Mouse (Mus musculus) intestine, postnatal 0 days (tissue): ENCODE data around the gene Stat5b. TPM values are rescaled to one million over a fixed set of nuclear protein-coding genes. Genes with fewer than 3 reads are reported as not detected.

Source experiments
- ATAC-seq: fragments of 200-750 bp; cut with Nextera tagmentation; 2 replicates; pipeline ENCODE4 v1.8.0; 2017; ENCODE audit warnings: mild to moderate bottlenecking, moderate TSS enrichment, moderate library complexity
- H3K27ac ChIP-seq: fragments of 300-500 bp; sonication (generic); 2 replicates; pipeline ENCODE4 v1.5.1; 2014; ENCODE audit warnings: mild to moderate bottlenecking, low read depth, low read length, moderate library complexity
- H3K27me3 ChIP-seq: fragments of 300-500 bp; sonication (generic); replicated peaks from 2 replicates; pipeline ENCODE4 v1.6.1; 2014; ENCODE audit warnings: low read length, mixed read lengths; ENCODE audit not compliant: control insufficient read depth, insufficient read depth
- H3K36me3 ChIP-seq: fragments of 300-500 bp; sonication (generic); 2 replicates; pipeline ENCODE4 v1.6.1; 2014; ENCODE audit warnings: mild to moderate bottlenecking, moderate library complexity; ENCODE audit not compliant: control insufficient read depth, insufficient read depth
- H3K4me1 ChIP-seq: fragments of 300-500 bp; sonication (generic); replicated peaks from 2 replicates; pipeline ENCODE4 v1.6.1; 2014; ENCODE audit warnings: antibody characterized with exemption, low read length, mixed read lengths; ENCODE audit not compliant: control insufficient read depth, insufficient read depth
- H3K4me2 ChIP-seq: fragments of 300-500 bp; sonication (generic); replicated peaks from 2 replicates; pipeline ENCODE4 v1.6.1; 2014; ENCODE audit warnings: low read depth, mild to moderate bottlenecking, moderate library complexity
- H3K4me3 ChIP-seq: fragments of 300-500 bp; sonication (generic); 2 replicates; pipeline ENCODE4 v1.5.1; 2014; ENCODE audit warnings: low read depth, low read length
- H3K9ac ChIP-seq: fragments of 300-500 bp; sonication (generic); 2 replicates; pipeline ENCODE4 v1.6.1; 2014; ENCODE audit warnings: mild to moderate bottlenecking, low read depth, low read length
- H3K9me3 ChIP-seq: fragments of 300-500 bp; sonication (generic); 2 replicates; pipeline ENCODE4 v1.6.1; 2016; ENCODE audit warnings: mixed run types; ENCODE audit not compliant: control insufficient read depth
- CTCF ChIP-seq: sonication (generic); IDR thresholded peaks from 2 replicates; pipeline ENCODE4 v1.5.1; 2016; ENCODE audit warnings: low read depth, mild to moderate bottlenecking, control low read depth, antibody characterized with exemption, moderate library complexity
- WGBS: fragments of 180-500 bp; shearing (Covaris S2); extraction: QIAGEN DNeasy Blood & Tissue Kit; methylation state at CpG from one replicate; pipeline ENCODE4 v1.1.7; 2014; 5-methylcytosine and 5-hydroxymethylcytosine counted together
- polyA plus RNA-seq: library from polyadenylated mRNA; unstranded; fragments of >200 nt; fragmentation: Nextera tagmentation; extraction: Ambion mirVana; gene quantifications from 2 replicates; pipeline ENCODE4 v1.2.1, GENCODE M21; 2015

Gene Stat5b
- polyA plus RNA-seq, 1 experiment from 2014 or later, result 13.0 TPM

DNA sequence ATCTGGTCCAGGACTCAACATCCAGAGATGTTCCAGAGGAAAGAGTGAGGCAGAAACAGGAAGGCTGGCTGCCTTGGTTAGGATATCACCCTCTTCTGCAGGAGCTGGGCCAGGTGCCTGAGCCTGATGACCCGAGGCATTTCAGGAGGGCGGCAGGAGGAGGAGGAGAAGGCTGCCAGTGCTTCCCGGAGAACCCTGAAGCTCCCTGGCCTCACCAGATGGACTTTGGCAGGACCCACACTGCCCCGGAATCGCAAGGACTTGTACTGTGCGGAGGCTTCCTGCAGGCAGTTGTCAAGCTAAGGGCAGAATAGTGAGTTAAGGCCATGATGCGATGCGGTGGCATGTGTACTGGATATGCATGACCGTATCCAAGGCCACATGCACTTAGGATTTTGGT, 83.8 kb downstream of the Stat5b start:
- H3K4me1 ChIP-seq, result no peaks in the 10 kb centered on the region
- TF ChIP-seq CTCF, result no peak
- no peak overlapping the region for H3K9ac ChIP-seq
- no peak overlapping the region for H3K4me2 ChIP-seq
- no peaks in the 10 kb centered on the region for H3K36me3 ChIP-seq
- H3K27ac ChIP-seq, result no peak overlapping the region
- no peak for ATAC-seq
- WGBS, result 79% methylated on average over 9 of the region's 9 CpGs
- H3K9me3 ChIP-seq, result no peaks in the 10 kb centered on the region
- no peaks in the 10 kb centered on the region for H3K27me3 ChIP-seq
- H3K4me3 ChIP-seq, result no peak overlapping the region

DNA sequence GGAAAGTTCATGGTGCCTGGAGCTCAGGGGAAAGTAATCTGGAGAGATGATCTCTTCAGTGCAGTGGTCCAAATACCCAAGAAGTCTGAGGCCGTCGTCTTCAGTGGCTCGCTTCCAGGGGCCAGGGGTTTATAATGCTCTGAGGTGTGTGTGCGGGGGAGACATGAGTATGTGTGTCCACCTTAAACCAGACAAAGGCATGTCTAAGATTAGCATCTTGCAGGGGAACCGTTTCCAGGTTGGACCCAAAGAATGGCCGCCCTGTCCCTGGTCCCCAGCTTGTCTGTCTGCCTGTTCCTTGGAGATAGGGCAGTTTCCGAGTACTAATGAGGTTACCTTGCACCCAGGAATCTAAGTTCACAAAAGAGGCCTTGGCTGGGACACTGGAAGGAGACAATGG, 87.7 kb downstream of the Stat5b start, which contains the start of gene Hcrt:
Gene Hcrt, minus strand, starts transcription at position 101 of the 400 bp plus-strand sequence.
- no peaks in the 10 kb centered on the region for H3K9me3 ChIP-seq
- H3K4me1 ChIP-seq, result no peaks in the 10 kb centered on the region; the same call in 1 of the 2 replicates
- peak within 1 kb of the TSS; percentile 76 for H3K4me2 ChIP-seq
- H3K9ac ChIP-seq, result peak within 1 kb of the TSS; percentile 38
- no peak within 1 kb of the TSS for H3K27ac ChIP-seq
- TF ChIP-seq CTCF, result no peak
- H3K4me3 ChIP-seq, result peak within 1 kb of the TSS; percentile 47
- H3K27me3 ChIP-seq, result peaks cover 22% of the 10 kb centered on the region
- no peak for ATAC-seq
- 91% methylated on average over 7 of the region's 7 CpGs for WGBS
- H3K36me3 ChIP-seq, result no peaks in the 10 kb centered on the region

DNA sequence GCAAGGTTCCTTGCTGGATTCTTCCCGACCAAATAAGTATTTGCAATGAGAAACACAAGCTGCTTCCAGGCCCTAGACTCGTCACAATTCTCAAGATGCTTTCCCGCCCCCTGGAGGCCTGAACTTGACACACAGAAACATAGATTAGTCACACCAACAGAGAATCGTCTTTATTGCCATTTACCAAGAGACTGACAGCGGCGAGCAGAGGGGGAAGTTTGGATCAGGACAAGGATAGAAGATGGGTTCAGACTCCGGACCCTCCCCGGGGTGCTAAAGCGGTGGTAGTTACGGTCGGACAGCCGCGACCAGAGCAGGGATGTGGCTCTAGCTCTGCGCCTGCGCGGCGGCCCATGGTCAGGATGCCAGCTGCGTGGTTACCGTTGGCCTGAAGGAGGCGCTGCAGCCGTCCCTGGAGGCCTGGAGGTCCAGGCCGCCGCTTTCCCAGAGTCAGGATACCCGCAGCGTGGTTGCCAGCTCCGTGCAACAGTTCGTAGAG, 88.9 kb downstream of the Stat5b start:
- Histone ChIP-seq H3K4me1 (no peaks in the 10 kb centered on the region; the same call in 1 of the 2 replicates), H3K4me2 (peak overlapping the region; percentile 76), H3K9ac (peak overlapping the region; percentile 38), H3K4me3 (peak overlapping the region; percentile 47), H3K27me3 (peaks cover 25% of the 10 kb centered on the region), H3K36me3 (no peaks in the 10 kb centered on the region), H3K9me3 (no peaks in the 10 kb centered on the region), H3K27ac (no peak overlapping the region)
- peak; percentile 64 for ATAC-seq
- WGBS, result under 1% methylated on average over 27 of the region's 27 CpGs
- peak; percentile 79 for TF ChIP-seq CTCF

DNA sequence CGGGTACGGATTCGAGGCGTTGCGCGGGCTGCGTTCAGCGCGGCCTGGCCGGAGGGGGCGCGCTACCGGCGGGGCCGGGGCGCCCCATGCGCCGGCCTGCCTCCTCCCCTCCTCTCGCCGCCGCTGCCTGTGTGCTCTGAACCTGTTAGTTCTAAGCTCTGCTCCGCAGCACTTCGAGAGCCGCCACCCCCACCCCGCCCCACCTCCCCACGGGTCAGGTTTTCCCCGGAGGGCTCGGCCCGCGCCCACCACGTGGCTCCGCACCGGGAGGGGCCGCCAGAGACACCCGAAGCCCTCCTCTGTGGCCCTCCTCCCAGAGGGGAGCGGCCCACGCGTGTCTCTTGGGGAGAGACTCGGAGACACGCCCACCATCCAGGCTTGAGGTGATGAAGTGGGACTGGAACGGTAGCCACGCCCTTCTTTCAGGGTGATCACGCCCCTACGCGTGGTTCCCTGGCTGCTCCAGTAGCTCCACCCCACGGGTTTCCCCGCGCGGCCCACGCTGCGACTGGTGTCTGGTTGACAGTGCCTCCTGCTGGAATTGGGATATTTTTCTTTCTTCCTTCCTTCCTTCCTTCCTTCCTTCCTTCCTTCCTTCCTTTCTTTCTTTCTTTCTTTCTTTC, 90.8 kb downstream of the Stat5b start, which contains the start of gene Kcnh4:
Gene Kcnh4, minus strand, starts transcription at position 332 of the 623 bp plus-strand sequence.
- Histone ChIP-seq H3K9ac (no peak within 1 kb of the TSS), H3K4me1 (no peaks in the 10 kb centered on the region; the same call in 1 of the 2 replicates), H3K36me3 (no peaks in the 10 kb centered on the region), H3K4me2 (peak within 1 kb of the TSS; percentile 64), H3K4me3 (peak within 1 kb of the TSS; percentile 32), H3K9me3 (no peaks in the 10 kb centered on the region), H3K27me3 (peaks cover 29% of the 10 kb centered on the region), H3K27ac (no peak within 1 kb of the TSS)
- ATAC-seq, result peak; percentile 37; the same call in 1 of the 2 replicates
- WGBS, result 1% methylated on average over 50 of the region's 51 CpGs
- TF ChIP-seq CTCF, result peak; percentile 49

DNA sequence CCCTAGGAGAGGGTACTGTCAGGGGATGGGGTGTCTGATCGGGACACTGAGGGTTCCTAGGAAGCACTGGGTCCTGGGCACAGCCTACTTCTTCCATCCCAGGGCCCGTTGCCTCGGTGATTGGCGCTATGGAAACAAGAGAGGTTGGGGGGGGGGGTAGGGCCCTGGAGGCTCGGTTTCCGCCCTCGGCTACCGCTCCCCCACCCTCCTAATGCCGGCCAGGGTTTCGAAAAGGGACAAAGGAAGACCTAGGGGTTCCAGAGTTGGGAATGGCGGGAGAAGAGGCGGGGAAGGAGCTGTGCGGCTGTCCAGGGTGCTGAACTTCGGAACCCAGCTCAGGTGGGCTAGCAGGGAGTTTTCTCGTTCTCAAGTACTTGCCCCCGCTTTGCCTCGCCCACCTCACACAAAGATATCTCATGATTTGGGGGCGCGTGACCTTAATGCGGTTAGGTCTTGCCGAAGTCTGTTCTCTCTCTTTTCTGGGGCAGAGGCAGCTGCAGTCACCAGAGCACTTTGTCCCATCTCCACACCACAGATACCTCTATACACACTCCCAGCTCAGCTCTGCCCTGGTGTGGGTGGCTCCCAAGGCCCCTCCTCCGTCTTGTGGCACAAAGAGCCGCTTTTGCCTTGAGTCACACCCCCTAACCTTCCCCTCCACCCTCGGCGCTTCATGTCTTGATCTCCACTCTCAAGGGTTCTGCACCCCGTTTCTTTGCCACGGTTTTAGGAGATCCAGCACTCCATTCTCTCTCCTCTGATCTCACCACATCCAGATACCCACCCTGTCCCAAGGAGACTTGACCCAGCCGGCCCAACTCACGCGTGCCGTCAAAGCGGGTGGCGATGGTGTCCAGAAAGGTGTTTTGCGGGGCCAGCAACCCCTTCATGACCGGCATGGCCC, 91.6 kb downstream of the Stat5b start:
- Histone ChIP-seq H3K27me3 (peaks cover 29% of the 10 kb centered on the region), H3K4me3 (peak overlapping the region; percentile 32), H3K4me1 (no peaks in the 10 kb centered on the region; the same call in 1 of the 2 replicates), H3K9me3 (no peaks in the 10 kb centered on the region), H3K36me3 (no peaks in the 10 kb centered on the region), H3K4me2 (peak overlapping the region; percentile 64), H3K9ac (no peak overlapping the region), H3K27ac (no peak overlapping the region)
- ATAC-seq, result no peak
- 3% methylated on average over 35 of the region's 35 CpGs for WGBS
- no peak for TF ChIP-seq CTCF

DNA sequence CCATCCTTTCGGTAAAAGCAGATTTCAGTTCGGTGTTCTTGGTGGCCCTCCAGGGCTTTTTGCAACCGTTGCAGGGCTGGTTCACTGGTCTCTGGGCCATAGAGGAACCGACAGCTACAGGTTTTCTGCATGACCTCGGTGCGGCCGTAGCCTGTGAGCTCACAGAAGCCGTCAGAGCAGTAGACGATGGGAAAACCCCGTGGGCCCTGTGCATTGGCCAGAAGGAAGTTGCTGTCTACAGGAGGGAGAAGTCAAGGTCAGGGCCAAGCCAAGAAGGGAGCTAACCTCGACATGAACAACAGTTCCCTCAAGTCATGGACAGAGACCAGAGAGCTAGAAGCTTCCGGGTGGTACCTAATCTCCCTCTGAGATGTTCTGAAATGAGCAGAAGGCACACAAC, 93.0 kb downstream of the Stat5b start:
- no peak overlapping the region for H3K27ac ChIP-seq
- H3K9me3 ChIP-seq, result no peaks in the 10 kb centered on the region
- H3K9ac ChIP-seq, result no peak overlapping the region
- H3K36me3 ChIP-seq, result no peaks in the 10 kb centered on the region
- no peak overlapping the region for H3K4me2 ChIP-seq
- TF ChIP-seq CTCF, result no peak
- H3K27me3 ChIP-seq, result peaks cover 29% of the 10 kb centered on the region
- H3K4me3 ChIP-seq, result no peak overlapping the region
- 82% methylated on average over 12 of the region's 12 CpGs for WGBS
- no peaks in the 10 kb centered on the region; the same call in 1 of the 2 replicates for H3K4me1 ChIP-seq
- no peak for ATAC-seq
